8 mouse cellular contexts compared by ENCODE assay signal in genomic region chr15:96699521-96700511, GRCm38 (mm10). TPM values are rescaled to one million over a fixed set of nuclear protein-coding genes. Genes with fewer than 3 reads are reported as not detected.
DNase-seq lines count a peak whose midpoint lies in the region; ATAC-seq and TF ChIP-seq lines count a peak whose summit lies in the region.

TSS of gene Slc38a2 (minus strand) at chr15:96699730.

- H3K27me3 ChIP-seq in embryonic facial prominence, embryonic 13.5 days: no peaks in the 10 kb centered on the region
- H3K27me3 ChIP-seq in heart, adult 2 months (ENCODE audit: control insufficient read depth, insufficient read depth, low read length): no peaks in the 10 kb centered on the region
- no peaks in the 10 kb centered on the region for H3K27me3 ChIP-seq in limb, embryonic 12.5 days
- H3K27me3 ChIP-seq in midbrain, embryonic 14.5 days (ENCODE audit: control insufficient read depth, insufficient read depth, low read length): no peaks in the 10 kb centered on the region

- H3K4me2 ChIP-seq in embryonic facial prominence, embryonic 13.5 days: peak within 1 kb of the TSS; percentile 72
- H3K4me2 ChIP-seq in limb, embryonic 12.5 days: peak within 1 kb of the TSS; percentile 78
- H3K4me2 ChIP-seq in midbrain, embryonic 14.5 days (ENCODE audit: low read length): peak within 1 kb of the TSS; percentile 87

- DNase-seq in 3134 (ENCODE audit: extremely low read depth, insufficient read length, low spot score): peak; percentile 91
- DNase-seq in adrenal gland, postnatal 36 days: peak; percentile 95 to 96
- DNase-seq in heart, adult 2 months: peak; percentile 94 to 95
- peak; percentile 88 to 90 for DNase-seq in kidney, adult 8-10 months
- DNase-seq in midbrain, embryonic 14.5 days: peak; percentile 96
- DNase-seq in spleen, adult 18-20 months: peak; percentile 89 to 94

- H3K9ac ChIP-seq in embryonic facial prominence, embryonic 13.5 days: peak within 1 kb of the TSS; percentile 99
- H3K9ac ChIP-seq in heart, adult 2 months (ENCODE audit: low read depth, low read length): peak within 1 kb of the TSS; percentile 98
- peak within 1 kb of the TSS; percentile 100 for H3K9ac ChIP-seq in limb, embryonic 12.5 days (replicated peaks)
- H3K9ac ChIP-seq in midbrain, embryonic 14.5 days (replicated peaks; ENCODE audit: low read length): peak within 1 kb of the TSS; percentile 100

- TF ChIP-seq EP300 in heart, adult 2 months (IDR thresholded peaks at IDR 0.05; ENCODE audit: insufficient read depth, low read depth, low read length): 0 out of 2 replicates have a peak, but pooled peaks have one; percentile 15

- no peaks in the 10 kb centered on the region for H3K9me3 ChIP-seq in embryonic facial prominence, embryonic 13.5 days
- no peaks in the 10 kb centered on the region for H3K9me3 ChIP-seq in limb, embryonic 12.5 days
- H3K9me3 ChIP-seq in midbrain, embryonic 14.5 days (ENCODE audit: control insufficient read depth, low read length): no peaks in the 10 kb centered on the region

- H3K4me3 ChIP-seq in embryonic facial prominence, embryonic 13.5 days: peak within 1 kb of the TSS; percentile 88
- H3K4me3 ChIP-seq in heart, adult 2 months: peak within 1 kb of the TSS; percentile 88
- H3K4me3 ChIP-seq in limb, embryonic 12.5 days (replicated peaks): peak within 1 kb of the TSS; percentile 87
- H3K4me3 ChIP-seq in midbrain, embryonic 14.5 days (replicated peaks; ENCODE audit: low read depth, low read length): peak within 1 kb of the TSS; percentile 90

- peak; percentile 97 for TF ChIP-seq POLR2A in heart, adult 2 months (IDR thresholded peaks at IDR 0.05; ENCODE audit: insufficient read depth, low read depth, low read length)

- peaks cover 38% of the 10 kb centered on the region for H3K4me1 ChIP-seq in embryonic facial prominence, embryonic 13.5 days
- peaks cover 4% of the 10 kb centered on the region for H3K4me1 ChIP-seq in heart, adult 2 months (ENCODE audit: control insufficient read depth, insufficient read depth, low read length)
- peaks cover 36% of the 10 kb centered on the region for H3K4me1 ChIP-seq in limb, embryonic 12.5 days (replicated peaks)
- H3K4me1 ChIP-seq in midbrain, embryonic 14.5 days (ENCODE audit: control insufficient read depth, insufficient read depth, low read length): peaks cover 28% of the 10 kb centered on the region

- no peaks in the 10 kb centered on the region for H3K79me2 ChIP-seq in heart, adult 2 months (replicated peaks; ENCODE audit: control insufficient read depth, insufficient read depth, low read length)

- TF ChIP-seq CTCF in heart, adult 2 months (IDR thresholded peaks at IDR 0.05): peak; percentile 63

- peak; percentile 85 for ATAC-seq in embryonic facial prominence, embryonic 13.5 days (ENCODE audit: insufficient number of reproducible peaks, insufficient read depth, low FRiP score, low TSS enrichment, low read depth)
- peak; percentile 85 for ATAC-seq in limb, embryonic 12.5 days (ENCODE audit: insufficient number of reproducible peaks, insufficient read depth, low FRiP score, low TSS enrichment, low read depth)
- peak; percentile 91 for ATAC-seq in midbrain, embryonic 14.5 days (ENCODE audit: low FRiP score, low TSS enrichment)

- H3K27ac ChIP-seq in embryonic facial prominence, embryonic 13.5 days: peak within 1 kb of the TSS; percentile 99
- peak within 1 kb of the TSS; percentile 99 for H3K27ac ChIP-seq in heart, adult 2 months
- H3K27ac ChIP-seq in limb, embryonic 12.5 days: peak within 1 kb of the TSS; percentile 99
- H3K27ac ChIP-seq in midbrain, embryonic 14.5 days (replicated peaks; ENCODE audit: low read depth, low read length): peak within 1 kb of the TSS; percentile 100

- intact Hi-C loops in heart, adult 2 months (cut with DNase I): loop anchor here (2.0 to 10.0 kb wide), 6 partner anchors 42 to 485 kb away; partner anchors contain the start of gene Arid2

- under 1% methylated on average over 67 of the region's 76 CpGs for WGBS in embryonic facial prominence, embryonic 13.5 days
- under 1% methylated on average over 76 of the region's 76 CpGs for WGBS in heart, adult 2 months
- WGBS in limb, embryonic 12.5 days: under 1% methylated on average over 76 of the region's 76 CpGs
- under 1% methylated on average over 76 of the region's 76 CpGs for WGBS in midbrain, embryonic 14.5 days

- peaks cover 22% of the 10 kb centered on the region for H3K36me3 ChIP-seq in embryonic facial prominence, embryonic 13.5 days
- H3K36me3 ChIP-seq in heart, adult 2 months (ENCODE audit: control insufficient read depth, insufficient read depth, low read length): peaks cover 27% of the 10 kb centered on the region
- H3K36me3 ChIP-seq in limb, embryonic 12.5 days: peaks cover 35% of the 10 kb centered on the region
- H3K36me3 ChIP-seq in midbrain, embryonic 14.5 days (ENCODE audit: control insufficient read depth, insufficient read depth, low read length): peaks cover 37% of the 10 kb centered on the region

RNA-seq across cellular contexts. Expression of gene Slc38a2, which starts in this region (rescaled TPM):
- total RNA-seq in adrenal gland, postnatal 36 days (2021): 100 to 1,000 TPM; 195 to 216 TPM
- 125 and 136 TPM in 2 replicates for polyA plus RNA-seq in embryonic facial prominence, embryonic 13.5 days (2015; fragmentation: Nextera tagmentation; extraction: Ambion mirVana)
- total RNA-seq in heart, adult 2 months (2021): 100 to 1,000 TPM; 149 to 209 TPM
- 59.3 and 109 TPM in 2 replicates for polyA plus RNA-seq in heart, adult 2 months (2012; rRNA removed)
- 210 and 217 TPM in 2 replicates for polyA plus RNA-seq in limb, embryonic 12.5 days (2016; fragmentation: Nextera tagmentation; extraction: Ambion mirVana)
- 131 and 159 TPM in 2 replicates for polyA plus RNA-seq in midbrain, embryonic 14.5 days (2014; fragmentation: Nextera tagmentation; extraction: Ambion mirVana)

Comparison
In these comparisons a context has a peak if more than half of its experiments do, and no peak if none do; other contexts are left out.
1. Peak in every context shown above with its lines: DNase-seq, ATAC-seq, H3K4me3 ChIP-seq and H3K27ac ChIP-seq.